Comparison of ENCODE assay signal across 8 mouse cellular contexts in genomic region chr11:100574188-100574587, GRCm38 (mm10). TPM values are rescaled to one million over a fixed set of nuclear protein-coding genes. Genes with fewer than 3 reads are reported as not detected.
A peak's percentile ranks its signal among the peaks of the same experiment; 100 is the strongest.
DNase-seq lines count a peak whose midpoint lies in the region; ATAC-seq and TF ChIP-seq lines count a peak whose summit lies in the region.

No protein-coding gene starts in this region.

- peaks cover 30% of the 10 kb centered on the region for H3K36me3 ChIP-seq in hindbrain, embryonic 10.5 days
- H3K36me3 ChIP-seq in hindbrain, embryonic 11.5 days (ENCODE audit: control insufficient read depth, insufficient read depth, low read length): no peaks in the 10 kb centered on the region
- H3K36me3 ChIP-seq in ES-Bruce4 (ENCODE audit: control insufficient read depth, insufficient read depth, low read length, poor library complexity, severe bottlenecking): no peaks in the 10 kb centered on the region
- peaks cover 13% of the 10 kb centered on the region for H3K36me3 ChIP-seq in hindbrain, embryonic 13.5 days
- H3K36me3 ChIP-seq in midbrain, embryonic 13.5 days: peaks cover 10% of the 10 kb centered on the region

- H3K9ac ChIP-seq in hindbrain, embryonic 11.5 days (ENCODE audit: low read depth, low read length): no peak overlapping the region
- H3K9ac ChIP-seq in ES-Bruce4 (ENCODE audit: low read depth, poor library complexity, severe bottlenecking): peak overlapping the region; percentile 59; the same call in 1 of the 2 replicates
- H3K9ac ChIP-seq in hindbrain, embryonic 13.5 days: no peak overlapping the region
- H3K9ac ChIP-seq in midbrain, embryonic 13.5 days (replicated peaks): no peak overlapping the region

- H3K4me1 ChIP-seq in hindbrain, embryonic 10.5 days (replicated peaks): peaks cover 45% of the 10 kb centered on the region
- peaks cover 6% of the 10 kb centered on the region; the same call in 1 of the 2 replicates for H3K4me1 ChIP-seq in hindbrain, embryonic 11.5 days (replicated peaks; ENCODE audit: control insufficient read depth, insufficient read depth, low read length)
- H3K4me1 ChIP-seq in ES-Bruce4 (ENCODE audit: control insufficient read depth, insufficient read depth, low read length): no peaks in the 10 kb centered on the region
- peaks cover 42% of the 10 kb centered on the region for H3K4me1 ChIP-seq in hindbrain, embryonic 13.5 days (replicated peaks)
- peaks cover 28% of the 10 kb centered on the region for H3K4me1 ChIP-seq in midbrain, embryonic 13.5 days (replicated peaks)

- ATAC-seq in hindbrain, embryonic 11.5 days (ENCODE audit: low FRiP score): no peak
- no peak for ATAC-seq in hindbrain, embryonic 13.5 days (ENCODE audit: low FRiP score)
- no peak for ATAC-seq in midbrain, embryonic 13.5 days

- peak overlapping the region; percentile 69 for H3K4me3 ChIP-seq in hindbrain, embryonic 10.5 days
- H3K4me3 ChIP-seq in hindbrain, embryonic 11.5 days (ENCODE audit: low read depth, low read length): no peak overlapping the region
- H3K4me3 ChIP-seq in ES-Bruce4 (ENCODE audit: low read depth, low read length): 0 out of 2 replicates have a peak overlapping the region, but pooled peaks have one; percentile 13
- peak overlapping the region; percentile 58 for H3K4me3 ChIP-seq in hindbrain, embryonic 13.5 days
- no peak overlapping the region for H3K4me3 ChIP-seq in midbrain, embryonic 13.5 days (replicated peaks)

- peaks cover 25% of the 10 kb centered on the region for H3K27me3 ChIP-seq in hindbrain, embryonic 10.5 days (ENCODE audit: insufficient read depth, poor library complexity, severe bottlenecking)
- peaks cover 6% of the 10 kb centered on the region; the same call in 1 of the 2 replicates for H3K27me3 ChIP-seq in hindbrain, embryonic 11.5 days (ENCODE audit: control insufficient read depth, insufficient read depth, low read length)
- H3K27me3 ChIP-seq in ES-Bruce4 (ENCODE audit: control insufficient read depth, insufficient read depth, low read length, poor library complexity, severe bottlenecking): no peaks in the 10 kb centered on the region
- H3K27me3 ChIP-seq in hindbrain, embryonic 13.5 days: peaks cover 13% of the 10 kb centered on the region
- peaks cover 11% of the 10 kb centered on the region; the same call in 1 of the 2 replicates for H3K27me3 ChIP-seq in midbrain, embryonic 13.5 days

- no peaks in the 10 kb centered on the region for H3K9me3 ChIP-seq in hindbrain, embryonic 10.5 days
- H3K9me3 ChIP-seq in hindbrain, embryonic 11.5 days (ENCODE audit: control insufficient read depth, low read length): no peaks in the 10 kb centered on the region
- no peaks in the 10 kb centered on the region for H3K9me3 ChIP-seq in ES-Bruce4 (replicated peaks; ENCODE audit: control insufficient read depth, insufficient read depth, low read length, poor library complexity, severe bottlenecking)
- H3K9me3 ChIP-seq in hindbrain, embryonic 13.5 days: no peaks in the 10 kb centered on the region
- H3K9me3 ChIP-seq in midbrain, embryonic 13.5 days: no peaks in the 10 kb centered on the region

- no peak for TF ChIP-seq CTCF in ES-Bruce4 (IDR thresholded peaks at IDR 0.05; ENCODE audit: low read depth, low read length)

- 94% methylated on average over 3 of the region's 3 CpGs for WGBS in hindbrain, embryonic 10.5 days
- WGBS in hindbrain, embryonic 11.5 days: 93% methylated on average over 3 of the region's 3 CpGs
- 95% methylated on average over 3 of the region's 3 CpGs for WGBS in hindbrain, embryonic 13.5 days
- WGBS in midbrain, embryonic 13.5 days: 94% methylated on average over 3 of the region's 3 CpGs

- no peak for TF ChIP-seq POLR2A in ES-Bruce4 (IDR thresholded peaks at IDR 0.05; ENCODE audit: insufficient read depth, low read length)

- no peak for TF ChIP-seq EP300 in ES-Bruce4 (IDR thresholded peaks at IDR 0.05; ENCODE audit: insufficient read depth, low read depth, low read length)

- no peak overlapping the region for H3K4me2 ChIP-seq in hindbrain, embryonic 11.5 days (replicated peaks; ENCODE audit: low read depth, low read length)
- peak overlapping the region; percentile 80 for H3K4me2 ChIP-seq in hindbrain, embryonic 13.5 days
- H3K4me2 ChIP-seq in midbrain, embryonic 13.5 days (replicated peaks): peak overlapping the region; percentile 83

- no peak for DNase-seq in hindbrain, embryonic 10.5 days (ENCODE audit: low spot score)
- no peak for DNase-seq in hindbrain, embryonic 11.5 days (ENCODE audit: low spot score)
- DNase-seq in left cerebral cortex, adult 9 months (ENCODE audit: low spot score in 2 of 2): no peak
- no peak for DNase-seq in adrenal gland, adult (ENCODE audit: inconsistent age in 2 of 2, low spot score in 1 of 2)
- no peak for DNase-seq in adrenal gland, postnatal 4 days (ENCODE audit: low spot score in 2 of 2)

- H3K27ac ChIP-seq in hindbrain, embryonic 10.5 days: 0 out of 2 replicates have a peak overlapping the region, but pooled peaks have one; percentile 88
- H3K27ac ChIP-seq in hindbrain, embryonic 11.5 days (ENCODE audit: low read depth, low read length): no peak overlapping the region
- H3K27ac ChIP-seq in ES-Bruce4 (ENCODE audit: insufficient read depth, low read length): no peak overlapping the region
- H3K27ac ChIP-seq in hindbrain, embryonic 13.5 days: no peak overlapping the region
- H3K27ac ChIP-seq in midbrain, embryonic 13.5 days: no peak overlapping the region

RNA-seq across cellular contexts. Expression of gene Cnp, which starts 0.5 kb away (rescaled TPM):
- 22.7 and 27.3 TPM in 2 replicates for polyA plus RNA-seq in hindbrain, embryonic 10.5 days (2016; fragmentation: Nextera tagmentation; extraction: Ambion mirVana)
- polyA plus RNA-seq in hindbrain, embryonic 11.5 days (2014; fragmentation: Nextera tagmentation; extraction: Ambion mirVana): 17.4 and 17.8 TPM in 2 replicates
- 6.9 and 7.5 TPM in 2 replicates for polyA plus RNA-seq in ES-Bruce4 (2011; ENCODE audit: insufficient read depth, insufficient read length, low read depth, missing spikeins)
- polyA plus RNA-seq in hindbrain, embryonic 13.5 days (2015; fragmentation: Nextera tagmentation; extraction: Ambion mirVana): 34.5 and 37.0 TPM in 2 replicates
- 21.5 and 23.6 TPM in 2 replicates for polyA plus RNA-seq in midbrain, embryonic 13.5 days (2015; fragmentation: Nextera tagmentation; extraction: Ambion mirVana)
- total RNA-seq in adrenal gland, postnatal 4 days (2021): 10 to 100 TPM; 49.5 to 51.3 TPM

RNA-seq across cellular contexts. Expression of gene Ttc25, which starts 28.8 kb away (rescaled TPM):
- polyA plus RNA-seq in hindbrain, embryonic 10.5 days (2016; fragmentation: Nextera tagmentation; extraction: Ambion mirVana): 3.2 and 3.3 TPM in 2 replicates
- 2.6 and 2.8 TPM in 2 replicates for polyA plus RNA-seq in hindbrain, embryonic 11.5 days (2014; fragmentation: Nextera tagmentation; extraction: Ambion mirVana)
- polyA plus RNA-seq in ES-Bruce4 (2011; ENCODE audit: insufficient read depth, insufficient read length, low read depth, missing spikeins): 2.5 and 3.4 TPM in 2 replicates
- 2.0 and 2.8 TPM in 2 replicates for polyA plus RNA-seq in hindbrain, embryonic 13.5 days (2015; fragmentation: Nextera tagmentation; extraction: Ambion mirVana)
- 2.8 and 3.0 TPM in 2 replicates for polyA plus RNA-seq in midbrain, embryonic 13.5 days (2015; fragmentation: Nextera tagmentation; extraction: Ambion mirVana)
- total RNA-seq in adrenal gland, postnatal 4 days (2021): 1 to 10 TPM; 2.2 TPM

RNA-seq across cellular contexts. Expression of gene Nkiras2, which starts 44.9 kb away (rescaled TPM):
- polyA plus RNA-seq in hindbrain, embryonic 10.5 days (2016; fragmentation: Nextera tagmentation; extraction: Ambion mirVana): 95.9 and 119 TPM in 2 replicates
- polyA plus RNA-seq in hindbrain, embryonic 11.5 days (2014; fragmentation: Nextera tagmentation; extraction: Ambion mirVana): 108 and 109 TPM in 2 replicates
- polyA plus RNA-seq in ES-Bruce4 (2011; ENCODE audit: insufficient read depth, insufficient read length, low read depth, missing spikeins): 29.1 and 30.0 TPM in 2 replicates
- 110 and 115 TPM in 2 replicates for polyA plus RNA-seq in hindbrain, embryonic 13.5 days (2015; fragmentation: Nextera tagmentation; extraction: Ambion mirVana)
- polyA plus RNA-seq in midbrain, embryonic 13.5 days (2015; fragmentation: Nextera tagmentation; extraction: Ambion mirVana): 118 and 122 TPM in 2 replicates
- 10 to 100 TPM; 49.5 to 50.0 TPM for total RNA-seq in adrenal gland, postnatal 4 days (2021)

RNA-seq across cellular contexts. Expression of gene Dnajc7, which starts 45.8 kb away (rescaled TPM):
- polyA plus RNA-seq in hindbrain, embryonic 10.5 days (2016; fragmentation: Nextera tagmentation; extraction: Ambion mirVana): 219 and 260 TPM in 2 replicates
- 95.3 and 105 TPM in 2 replicates for polyA plus RNA-seq in hindbrain, embryonic 11.5 days (2014; fragmentation: Nextera tagmentation; extraction: Ambion mirVana)
- polyA plus RNA-seq in ES-Bruce4 (2011; ENCODE audit: insufficient read depth, insufficient read length, low read depth, missing spikeins): 369 and 376 TPM in 2 replicates
- polyA plus RNA-seq in hindbrain, embryonic 13.5 days (2015; fragmentation: Nextera tagmentation; extraction: Ambion mirVana): 308 and 315 TPM in 2 replicates
- 311 and 312 TPM in 2 replicates for polyA plus RNA-seq in midbrain, embryonic 13.5 days (2015; fragmentation: Nextera tagmentation; extraction: Ambion mirVana)
- 100 to 1,000 TPM; 296 to 306 TPM for total RNA-seq in adrenal gland, postnatal 4 days (2021)

RNA-seq across cellular contexts. Expression of gene Acly, which starts 46.4 kb away (rescaled TPM):
- polyA plus RNA-seq in hindbrain, embryonic 10.5 days (2016; fragmentation: Nextera tagmentation; extraction: Ambion mirVana): 356 and 388 TPM in 2 replicates
- polyA plus RNA-seq in hindbrain, embryonic 11.5 days (2014; fragmentation: Nextera tagmentation; extraction: Ambion mirVana): 259 and 306 TPM in 2 replicates
- polyA plus RNA-seq in ES-Bruce4 (2011; ENCODE audit: insufficient read depth, insufficient read length, low read depth, missing spikeins): 225 and 232 TPM in 2 replicates
- polyA plus RNA-seq in hindbrain, embryonic 13.5 days (2015; fragmentation: Nextera tagmentation; extraction: Ambion mirVana): 255 and 257 TPM in 2 replicates
- polyA plus RNA-seq in midbrain, embryonic 13.5 days (2015; fragmentation: Nextera tagmentation; extraction: Ambion mirVana): 272 and 273 TPM in 2 replicates
- 100 to 1,000 TPM; 420 to 464 TPM for total RNA-seq in adrenal gland, postnatal 4 days (2021)

Comparison
In these comparisons a context has a peak if more than half of its experiments do, and no peak if none do; other contexts are left out.
1. H3K4me3 ChIP-seq: peak in hindbrain, embryonic 10.5 days (single experiment), ES-Bruce4 (single experiment) and hindbrain, embryonic 13.5 days (single experiment); none in hindbrain, embryonic 11.5 days (single experiment) and midbrain, embryonic 13.5 days (single experiment).